Mouse (Mus musculus) liver, postnatal 0 days (tissue): ENCODE data around the gene Inpp5a.
A peak's percentile ranks its signal among the peaks of the same experiment; 100 is the strongest.

ENCODE experiments used
- CTCF ChIP-seq: sonication (generic); IDR thresholded peaks from 2 replicates; pipeline ENCODE4 v1.5.1; 2016; ENCODE audit warnings: antibody characterized with exemption, low read depth
- EP300 ChIP-seq: IDR thresholded peaks from 2 replicates; pipeline ENCODE4 v1.6.1; 2016; ENCODE audit warnings: antibody characterized with exemption, low read depth, mild to moderate bottlenecking

GRCm38 (mm10) chr7:139467896-139468279 lies 79.0 kb downstream of the Inpp5a start:
- TF ChIP-seq CTCF (0 out of 2 replicates have a peak, but pooled peaks have one; percentile 7), EP300 (0 out of 2 replicates have a peak, but pooled peaks have one; percentile 6)
